Mouse (Mus musculus): ENCODE results near the gene Pom121. TPM values are rescaled to one million over a fixed set of nuclear protein-coding genes. Genes with fewer than 3 reads are reported as not detected.

The Pom121 gene
- polyA plus RNA-seq, 2 experiments, result 5.4 to 7.6 TPM

DNA sequence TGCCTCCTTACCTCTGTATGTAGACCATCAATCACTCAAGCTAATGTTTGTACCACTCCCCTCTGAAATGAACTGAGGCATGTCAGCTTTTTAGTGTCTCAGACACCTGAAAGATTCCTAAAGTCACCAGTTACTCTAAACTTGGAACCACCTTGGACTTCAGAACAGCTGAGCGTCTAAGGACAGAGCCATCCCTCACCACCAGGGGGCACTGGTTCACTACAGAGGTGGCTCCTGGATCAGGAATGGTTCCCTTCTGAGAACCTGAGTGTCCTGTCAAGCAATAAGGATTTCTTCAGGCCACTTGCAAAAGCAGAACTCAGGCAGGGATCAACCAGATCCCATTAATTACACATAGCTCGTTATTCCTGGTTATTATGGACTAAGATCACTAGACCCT is 5.9 kb upstream of the Pom121 start:
- TF ChIP-seq CTCF (IDR thresholded peaks at IDR 0.05; ENCODE audit: low read depth), result peak; percentile 94
- TF ChIP-seq EP300 (IDR thresholded peaks at IDR 0.05; ENCODE audit: low read depth), result no peak
- no peak overlapping the region for H3K4me3 ChIP-seq (ENCODE audit: insufficient read depth in 1 of 2, low read depth in 2 of 2, low read length in 2 of 2)
- 7% methylated on average over 2 of the region's 2 CpGs for WGBS (ENCODE audit: insufficient replicate concordance)
- H3K9ac ChIP-seq (replicated peaks), result no peak overlapping the region
- H3K27ac ChIP-seq, result no peak overlapping the region
- H3K9me3 ChIP-seq (ENCODE audit: control insufficient read depth, low read length), result no peaks in the 10 kb centered on the region
- no peaks in the 10 kb centered on the region for H3K36me3 ChIP-seq (replicated peaks; ENCODE audit: control insufficient read depth, insufficient read depth, low read depth)
- DNase-seq (ENCODE audit: low read depth in 3 of 3, low spot score in 3 of 3) (peak; percentile 40 to 53 (median 41)), ATAC-seq (ENCODE audit: insufficient read depth) (no peak)
- no peaks in the 10 kb centered on the region for H3K27me3 ChIP-seq (ENCODE audit: control insufficient read depth, insufficient read depth, low read length)
- peaks cover 4% of the 10 kb centered on the region in 2 experiments for H3K4me1 ChIP-seq (replicated peaks; ENCODE audit: control insufficient read depth in 2 of 2, insufficient read depth in 2 of 2, low read length in 1 of 2)
- no peak overlapping the region for H3K4me2 ChIP-seq (ENCODE audit: low read depth)

DNA sequence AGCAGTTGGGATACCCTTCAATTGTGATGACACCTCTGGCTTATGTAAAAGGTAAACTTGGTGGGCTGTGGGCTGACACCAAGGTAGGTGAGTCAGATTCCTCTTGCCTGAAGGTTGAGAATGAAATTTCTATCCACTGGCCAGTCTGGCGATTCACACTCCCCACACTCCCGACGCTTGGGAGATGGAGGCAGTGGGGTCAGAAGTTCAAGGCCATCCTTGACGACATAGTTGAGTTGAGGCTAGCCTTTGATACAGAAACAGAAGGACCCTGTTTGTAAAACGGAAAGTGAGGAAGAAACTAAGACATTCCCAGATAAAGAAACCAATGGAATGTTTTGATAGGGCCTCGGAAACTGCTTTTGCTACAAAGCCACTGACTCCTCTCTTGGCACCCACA is 5.0 kb upstream of the Pom121 start:
- TF ChIP-seq EP300 (IDR thresholded peaks at IDR 0.05; ENCODE audit: low read depth) (no peak), CTCF (IDR thresholded peaks at IDR 0.05; ENCODE audit: low read depth) (no peak)
- Histone ChIP-seq H3K36me3 (replicated peaks; ENCODE audit: control insufficient read depth, insufficient read depth, low read depth) (no peaks in the 10 kb centered on the region), H3K27ac (no peak overlapping the region), H3K9me3 (ENCODE audit: control insufficient read depth, low read length) (no peaks in the 10 kb centered on the region), H3K4me3 (ENCODE audit: insufficient read depth in 1 of 2, low read depth in 2 of 2, low read length in 2 of 2) (no peak overlapping the region), H3K9ac (replicated peaks) (no peak overlapping the region), H3K4me2 (ENCODE audit: low read depth) (no peak overlapping the region), H3K4me1 (replicated peaks; ENCODE audit: control insufficient read depth in 2 of 2, insufficient read depth in 2 of 2, low read length in 1 of 2) (peaks cover 9 to 10% of the 10 kb centered on the region in 2 experiments), H3K27me3 (ENCODE audit: control insufficient read depth, insufficient read depth, low read length) (no peaks in the 10 kb centered on the region)
- 53% methylated on average over 6 of the region's 6 CpGs for WGBS (ENCODE audit: insufficient replicate concordance)
- no peak for DNase-seq (ENCODE audit: low read depth in 3 of 3, low spot score in 3 of 3)
- ATAC-seq (ENCODE audit: insufficient read depth), result no peak

DNA sequence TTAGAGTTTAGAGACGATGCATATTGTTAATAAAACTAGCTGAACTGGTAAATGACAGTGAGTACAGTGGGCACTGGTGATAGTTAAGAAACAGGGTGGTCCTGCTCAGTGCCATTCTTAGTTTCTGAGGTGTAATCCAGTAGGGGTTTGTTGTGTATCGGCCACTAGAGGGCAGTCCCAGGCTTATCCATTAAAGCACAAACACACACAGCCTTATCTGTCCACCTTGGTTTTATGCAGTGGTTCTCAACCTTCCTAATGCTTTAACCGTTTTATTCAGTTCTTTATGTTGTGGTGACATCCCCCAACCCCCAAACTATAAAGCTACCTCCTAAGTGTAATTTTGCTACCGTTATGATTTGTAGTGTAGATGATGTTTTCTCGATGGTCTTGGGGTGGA is 1.5 kb upstream of the Pom121 start:
- TF ChIP-seq EP300 (IDR thresholded peaks at IDR 0.05; ENCODE audit: low read depth) (peak; percentile 29; the same call in 1 of the 2 replicates), CTCF (IDR thresholded peaks at IDR 0.05; ENCODE audit: low read depth) (peak; percentile 82)
- DNase-seq (ENCODE audit: low read depth in 3 of 3, low spot score in 3 of 3) (peak; percentile 57 to 64 (median 61)), ATAC-seq (ENCODE audit: insufficient read depth) (no peak)
- no peak overlapping the region; the same call in 1 of the 2 replicates for H3K27ac ChIP-seq
- no peak overlapping the region for H3K4me2 ChIP-seq (ENCODE audit: low read depth)
- H3K4me3 ChIP-seq (ENCODE audit: insufficient read depth in 1 of 2, low read depth in 2 of 2, low read length in 2 of 2), result no peak overlapping the region
- H3K36me3 ChIP-seq (replicated peaks; ENCODE audit: control insufficient read depth, insufficient read depth, low read depth), result peaks cover 8% of the 10 kb centered on the region
- H3K9ac ChIP-seq (replicated peaks), result no peak overlapping the region
- H3K27me3 ChIP-seq (ENCODE audit: control insufficient read depth, insufficient read depth, low read length), result no peaks in the 10 kb centered on the region
- H3K9me3 ChIP-seq (ENCODE audit: control insufficient read depth, low read length), result no peaks in the 10 kb centered on the region
- 33% methylated on average over 5 of the region's 5 CpGs for WGBS (ENCODE audit: insufficient replicate concordance)
- peaks cover 14% of the 10 kb centered on the region in 2 experiments for H3K4me1 ChIP-seq (replicated peaks; ENCODE audit: control insufficient read depth in 2 of 2, insufficient read depth in 2 of 2, low read length in 1 of 2)

DNA sequence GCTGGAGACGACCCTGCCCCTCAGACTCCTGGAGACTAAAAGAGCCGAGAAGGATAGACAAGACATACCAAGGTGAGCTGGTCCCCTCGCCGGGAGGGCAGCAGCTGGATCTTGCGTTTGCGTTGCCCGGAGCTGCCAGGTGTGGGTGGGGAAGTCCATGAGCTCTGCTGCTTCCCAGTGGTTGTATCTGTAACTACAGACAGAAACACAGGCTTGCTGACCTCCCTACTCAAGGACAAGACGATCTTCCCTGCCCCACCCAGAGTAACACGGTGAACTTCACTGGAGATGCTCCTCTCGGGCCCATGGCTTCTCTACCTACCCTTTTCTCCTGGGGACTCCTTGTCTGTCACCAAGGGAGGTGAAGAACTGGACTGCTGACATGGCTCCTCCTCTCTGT is 10.6 kb downstream of the Pom121 start:
- Histone ChIP-seq H3K27me3 (ENCODE audit: control insufficient read depth, insufficient read depth, low read length) (no peaks in the 10 kb centered on the region), H3K4me2 (ENCODE audit: low read depth) (no peak overlapping the region), H3K4me3 (ENCODE audit: insufficient read depth in 1 of 2, low read depth in 2 of 2, low read length in 2 of 2) (no peak overlapping the region), H3K9me3 (ENCODE audit: control insufficient read depth, low read length) (no peaks in the 10 kb centered on the region), H3K4me1 (replicated peaks; ENCODE audit: control insufficient read depth in 2 of 2, insufficient read depth in 2 of 2, low read length in 1 of 2) (no peaks in the 10 kb centered on the region), H3K9ac (replicated peaks) (no peak overlapping the region), H3K27ac (no peak overlapping the region), H3K36me3 (replicated peaks; ENCODE audit: control insufficient read depth, insufficient read depth, low read depth) (peaks cover 82% of the 10 kb centered on the region)
- ATAC-seq (ENCODE audit: insufficient read depth), result no peak
- DNase-seq (ENCODE audit: low read depth in 3 of 3, low spot score in 3 of 3), result no peak
- 80% methylated on average over 10 of the region's 10 CpGs for WGBS (ENCODE audit: insufficient replicate concordance)
- TF ChIP-seq CTCF (IDR thresholded peaks at IDR 0.05; ENCODE audit: low read depth) (no peak), EP300 (IDR thresholded peaks at IDR 0.05; ENCODE audit: low read depth) (no peak)

DNA sequence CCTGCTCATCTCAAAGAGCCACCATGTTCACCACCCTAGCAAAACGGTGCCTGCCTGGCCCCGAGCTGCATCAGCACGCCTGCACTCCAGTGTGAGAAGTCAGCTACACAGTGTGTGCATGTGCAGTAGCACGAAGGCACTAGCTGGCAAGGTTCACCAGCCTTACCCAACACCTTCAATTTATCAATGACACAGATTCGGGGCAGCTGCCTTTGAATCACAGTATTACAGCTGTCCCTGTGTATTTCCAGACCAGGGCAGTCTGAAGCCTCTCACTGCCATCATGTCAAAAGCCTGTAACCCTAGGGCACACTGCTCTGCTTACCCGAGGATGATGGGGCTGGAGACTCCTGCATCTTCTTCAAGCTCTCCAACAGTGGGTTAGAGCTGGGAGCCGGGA is 11.6 kb downstream of the Pom121 start:
- no peak for DNase-seq (ENCODE audit: low read depth in 3 of 3, low spot score in 3 of 3)
- no peak for TF ChIP-seq EP300 (IDR thresholded peaks at IDR 0.05; ENCODE audit: low read depth)
- TF ChIP-seq CTCF (IDR thresholded peaks at IDR 0.05; ENCODE audit: low read depth), result no peak

More for the DNA sequence above, 11.6 kb downstream of the Pom121 start:
- no peaks in the 10 kb centered on the region for H3K9me3 ChIP-seq (ENCODE audit: control insufficient read depth, low read length)
- H3K4me3 ChIP-seq (ENCODE audit: insufficient read depth in 1 of 2, low read depth in 2 of 2, low read length in 2 of 2), result no peak overlapping the region
- no peaks in the 10 kb centered on the region for H3K4me1 ChIP-seq (replicated peaks; ENCODE audit: control insufficient read depth in 2 of 2, insufficient read depth in 2 of 2, low read length in 1 of 2)
- H3K4me2 ChIP-seq (ENCODE audit: low read depth), result no peak overlapping the region
- no peak for ATAC-seq (ENCODE audit: insufficient read depth)
- H3K9ac ChIP-seq (replicated peaks), result no peak overlapping the region
- peaks cover 81% of the 10 kb centered on the region for H3K36me3 ChIP-seq (replicated peaks; ENCODE audit: control insufficient read depth, insufficient read depth, low read depth)
- 75% methylated on average over 7 of the region's 7 CpGs for WGBS (ENCODE audit: insufficient replicate concordance)
- no peak overlapping the region for H3K27ac ChIP-seq
- H3K27me3 ChIP-seq (ENCODE audit: control insufficient read depth, insufficient read depth, low read length), result no peaks in the 10 kb centered on the region
